Mouse (Mus musculus) hindbrain, embryonic 12.5 days (tissue): Measurements from ENCODE around the gene Nup188. TPM values are rescaled to one million over a fixed set of nuclear protein-coding genes. Genes with fewer than 3 reads are reported as not detected.

ENCODE experiments used
- ATAC-seq: fragments of 200-750 bp; cut with Nextera tagmentation; 2 replicates; pipeline ENCODE4 v1.8.0; 2017; ENCODE audit warnings: moderate TSS enrichment; ENCODE audit not compliant: low FRiP score
- H3K27ac ChIP-seq: fragments of 300-500 bp; sonication (generic); 2 replicates; pipeline ENCODE4 v1.5.1; 2016; ENCODE audit warnings: mild to moderate bottlenecking
- H3K27me3 ChIP-seq: fragments of 300-500 bp; sonication (generic); 2 replicates; pipeline ENCODE4 v1.6.1; 2016; ENCODE audit warnings: mild to moderate bottlenecking
- H3K36me3 ChIP-seq: fragments of 300-500 bp; sonication (generic); 2 replicates; pipeline ENCODE4 v1.6.1; 2016; ENCODE audit warnings: mild to moderate bottlenecking
- H3K4me1 ChIP-seq: fragments of 300-500 bp; sonication (generic); 2 replicates; pipeline ENCODE4 v1.6.1; 2016
- H3K4me2 ChIP-seq: fragments of 300-500 bp; sonication (generic); replicated peaks from 2 replicates; pipeline ENCODE4 v1.6.1; 2016; ENCODE audit warnings: mild to moderate bottlenecking
- H3K4me3 ChIP-seq: fragments of 300-500 bp; sonication (generic); 2 replicates; pipeline ENCODE4 v1.5.1; 2016; ENCODE audit warnings: mild to moderate bottlenecking
- H3K9ac ChIP-seq: fragments of 300-500 bp; sonication (generic); 2 replicates; pipeline ENCODE4 v1.6.1; 2016; ENCODE audit warnings: mild to moderate bottlenecking, moderate library complexity
- H3K9me3 ChIP-seq: fragments of 300-500 bp; sonication (generic); replicated peaks from 2 replicates; pipeline ENCODE4 v1.6.1; 2016; ENCODE audit warnings: mild to moderate bottlenecking
- WGBS: fragments of 180-500 bp; shearing (Covaris S2); methylation state at CpG from one replicate; pipeline ENCODE4 v1.1.7; 2016; 5-methylcytosine and 5-hydroxymethylcytosine counted together
- polyA plus RNA-seq: library from polyadenylated mRNA; unstranded; fragments of >200 nt; fragmentation: Nextera tagmentation; extraction: Ambion mirVana; gene quantifications from 2 replicates; pipeline ENCODE4 v1.2.1, GENCODE M21; 2016

Gene Nup188
- polyA plus RNA-seq, 1 experiment from 2014 or later = 33.9 TPM

DNA sequence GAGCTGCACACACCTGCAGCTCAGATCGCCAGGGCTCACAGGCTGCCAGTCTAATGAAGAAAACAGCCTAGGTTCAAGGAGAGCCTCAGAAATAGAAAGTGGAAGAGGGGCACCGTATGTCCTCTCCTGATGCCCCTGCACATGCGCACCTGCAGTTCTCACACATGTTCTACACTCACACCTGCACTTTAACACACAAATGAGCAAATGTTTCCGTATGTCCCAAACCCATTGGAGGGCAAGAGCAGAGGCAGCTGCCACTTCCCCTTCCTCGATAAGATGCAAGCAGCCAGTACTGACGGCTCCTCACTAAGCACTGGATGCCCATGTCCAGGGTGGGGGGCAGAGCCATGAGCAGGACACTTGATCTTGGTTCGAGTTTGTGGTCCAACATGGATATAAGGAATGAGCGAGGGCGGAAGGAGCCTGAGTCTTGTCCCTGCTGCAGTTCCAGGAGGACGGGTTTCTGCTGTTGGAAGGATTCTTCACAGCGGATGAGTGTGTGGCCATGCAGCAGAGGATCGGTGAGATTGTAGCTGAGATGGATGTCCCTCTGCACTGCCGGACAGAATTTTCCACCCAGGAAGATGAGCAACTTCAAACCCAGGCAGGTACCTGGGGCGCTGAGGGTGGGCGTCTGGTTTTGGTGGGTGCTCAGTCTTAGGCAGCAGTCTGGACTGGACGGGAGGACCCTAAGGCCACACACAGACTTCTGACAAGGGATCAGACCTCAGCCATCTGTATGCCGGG is 16.8 kb upstream of the Nup188 start:
- ATAC-seq = no peak
- Histone ChIP-seq H3K9ac (0 out of 2 replicates have a peak overlapping the region, but pooled peaks have one; percentile 8), H3K4me3 (no peak overlapping the region), H3K36me3 (peaks cover 10% of the 10 kb centered on the region), H3K9me3 (no peaks in the 10 kb centered on the region), H3K4me1 (peaks cover 25% of the 10 kb centered on the region), H3K4me2 (no peak overlapping the region), H3K27me3 (no peaks in the 10 kb centered on the region; the same call in 1 of the 2 replicates), H3K27ac (no peak overlapping the region)
- WGBS = 90% methylated on average over 17 of the region's 17 CpGs

DNA sequence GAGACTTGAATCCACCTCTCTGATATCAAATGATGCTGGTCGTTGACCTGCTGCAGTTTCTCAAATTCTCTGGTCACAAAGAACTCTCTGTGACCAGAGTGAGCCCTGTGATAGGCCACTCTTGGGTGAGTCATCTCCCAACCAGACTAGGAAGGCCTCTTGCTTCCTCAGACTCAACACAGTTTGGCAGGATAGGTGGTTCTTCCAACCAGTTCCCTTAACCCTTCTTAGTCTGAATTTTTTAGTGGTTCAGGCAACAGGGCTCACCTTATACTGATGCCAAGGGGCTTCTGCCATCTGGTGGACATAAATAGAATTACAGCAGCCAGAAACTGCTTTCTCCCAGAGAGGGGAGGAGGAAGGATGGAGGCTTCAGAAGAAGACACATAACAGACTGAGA is 16.1 kb upstream of the Nup188 start:
- 56% methylated on average over 1 of the region's 1 CpGs for WGBS

DNA sequence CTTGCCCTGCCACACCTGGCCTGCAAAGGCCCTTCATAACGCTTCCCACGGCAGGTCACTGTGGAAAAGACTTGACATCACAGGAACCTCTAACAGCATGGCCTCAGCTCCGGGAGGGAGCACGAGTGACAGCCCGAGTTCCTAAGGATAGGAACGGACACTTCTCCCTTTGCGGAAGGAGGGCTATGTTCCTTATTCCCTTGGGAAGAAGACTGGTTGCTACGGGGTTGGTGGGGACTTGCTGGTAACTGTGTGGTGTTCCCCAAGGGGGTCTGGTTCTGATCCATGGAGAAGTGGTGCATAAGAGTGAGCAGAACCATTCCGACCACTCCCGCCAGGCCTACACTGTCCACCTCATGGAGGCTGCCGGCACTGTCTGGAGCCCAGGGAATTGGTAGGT is 5.5 kb upstream of the Nup188 start, which contains the start of gene Gm28038:
TSS of gene Gm28038 (plus strand) at position 301 of the 400 bp plus-strand sequence.
- Histone ChIP-seq H3K4me1 (peaks cover 12% of the 10 kb centered on the region), H3K9me3 (no peaks in the 10 kb centered on the region), H3K27ac (no peak within 1 kb of the TSS), H3K9ac (no peak within 1 kb of the TSS), H3K27me3 (no peaks in the 10 kb centered on the region), H3K36me3 (peaks cover 5% of the 10 kb centered on the region; the same call in 1 of the 2 replicates), H3K4me2 (no peak within 1 kb of the TSS), H3K4me3 (no peak within 1 kb of the TSS)
- 90% methylated on average over 11 of the region's 11 CpGs for WGBS
- ATAC-seq = no peak

More for the DNA sequence above, 16.1 kb upstream of the Nup188 start:
- no peaks in the 10 kb centered on the region for H3K9me3 ChIP-seq
- peaks cover 3% of the 10 kb centered on the region; the same call in 1 of the 2 replicates for H3K36me3 ChIP-seq
- peaks cover 23% of the 10 kb centered on the region for H3K4me1 ChIP-seq
- ATAC-seq = 0 out of 2 replicates have a peak, but pooled peaks have one; percentile 35
- H3K27me3 ChIP-seq = no peaks in the 10 kb centered on the region; the same call in 1 of the 2 replicates
- H3K4me2 ChIP-seq = no peak overlapping the region
- H3K4me3 ChIP-seq = no peak overlapping the region
- H3K27ac ChIP-seq = no peak overlapping the region
- no peak overlapping the region for H3K9ac ChIP-seq

DNA sequence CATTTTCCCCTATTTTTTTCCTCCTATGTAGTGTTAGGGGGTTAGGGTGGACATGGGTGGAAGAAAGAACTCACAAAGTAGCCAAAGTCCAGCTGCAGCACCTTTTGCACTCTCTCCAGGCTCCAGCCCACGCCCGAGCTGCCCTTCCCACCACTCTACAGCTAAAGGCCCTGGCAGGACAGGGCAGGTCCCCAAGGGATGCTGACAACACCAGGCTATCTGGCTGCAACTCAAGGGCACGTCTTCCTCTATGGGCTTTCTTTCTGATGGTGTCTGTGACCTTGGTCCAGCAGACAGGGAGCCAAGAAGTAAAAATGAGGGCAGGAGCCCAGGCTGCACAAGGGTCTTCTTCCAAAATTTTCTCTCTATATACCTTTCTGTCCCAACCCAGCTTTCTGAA is 4.5 kb upstream of the Nup188 start:
- Histone ChIP-seq H3K9me3 (no peaks in the 10 kb centered on the region), H3K27ac (no peak overlapping the region), H3K4me1 (peaks cover 12% of the 10 kb centered on the region), H3K9ac (no peak overlapping the region), H3K27me3 (no peaks in the 10 kb centered on the region), H3K4me3 (no peak overlapping the region), H3K4me2 (no peak overlapping the region), H3K36me3 (peaks cover 5% of the 10 kb centered on the region; the same call in 1 of the 2 replicates)
- 91% methylated on average over 3 of the region's 3 CpGs for WGBS
- no peak for ATAC-seq

DNA sequence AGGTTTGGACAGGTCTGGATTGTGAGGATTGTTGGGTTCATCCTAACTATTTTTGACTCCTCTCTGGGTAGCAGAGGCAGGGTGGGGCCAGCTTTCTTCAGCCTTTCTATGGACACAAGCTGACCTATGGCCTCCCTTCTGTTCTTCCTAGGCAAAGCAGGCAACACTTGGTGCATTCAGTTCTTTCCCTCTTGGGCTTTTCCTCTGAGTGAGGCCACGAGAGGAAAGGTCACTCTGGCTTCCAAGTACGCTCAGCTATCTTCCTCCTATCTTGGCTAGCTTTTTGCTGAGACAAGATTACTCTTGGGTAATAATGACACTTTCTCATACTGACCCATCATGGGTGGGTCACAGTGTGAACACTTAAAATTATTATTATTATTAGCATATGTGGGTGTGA is 3.0 kb upstream of the Nup188 start:
- no peak for ATAC-seq
- H3K4me1 ChIP-seq = peaks cover 23% of the 10 kb centered on the region
- H3K27me3 ChIP-seq = no peaks in the 10 kb centered on the region
- WGBS = 93% methylated on average over 2 of the region's 2 CpGs
- no peaks in the 10 kb centered on the region for H3K9me3 ChIP-seq
- no peak overlapping the region for H3K27ac ChIP-seq
- no peak overlapping the region for H3K4me3 ChIP-seq
- H3K9ac ChIP-seq = no peak overlapping the region
- H3K4me2 ChIP-seq = no peak overlapping the region
- H3K36me3 ChIP-seq = peaks cover 5% of the 10 kb centered on the region; the same call in 1 of the 2 replicates

DNA sequence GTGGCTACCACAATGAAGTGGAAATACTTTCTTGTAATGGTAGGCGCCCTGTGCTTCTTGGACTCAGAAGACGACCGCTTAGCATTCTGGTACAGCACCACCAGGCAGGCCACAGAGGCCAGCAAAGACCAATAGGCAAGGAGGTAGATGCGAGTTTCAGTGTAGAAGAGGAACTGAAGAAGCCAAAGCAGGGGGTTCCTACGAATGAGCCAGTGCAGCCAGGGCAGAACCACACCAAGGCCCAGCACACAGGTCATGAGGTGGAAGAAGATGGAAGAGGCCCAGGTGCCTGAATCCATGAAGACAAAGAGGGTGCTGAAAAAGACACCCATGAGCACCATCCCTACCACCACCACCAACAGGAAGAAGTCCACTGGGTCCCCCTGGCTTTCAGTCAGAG is 1.2 kb upstream of the Nup188 start:
- peaks cover 23% of the 10 kb centered on the region for H3K4me1 ChIP-seq
- peaks cover 5% of the 10 kb centered on the region; the same call in 1 of the 2 replicates for H3K36me3 ChIP-seq
- peak overlapping the region; percentile 96 for H3K4me3 ChIP-seq
- no peak overlapping the region for H3K27ac ChIP-seq
- H3K9me3 ChIP-seq = no peaks in the 10 kb centered on the region
- 93% methylated on average over 5 of the region's 5 CpGs for WGBS
- peak overlapping the region; percentile 98 for H3K4me2 ChIP-seq
- 0 out of 2 replicates have a peak overlapping the region, but pooled peaks have one; percentile 94 for H3K9ac ChIP-seq
- ATAC-seq = no peak
- H3K27me3 ChIP-seq = no peaks in the 10 kb centered on the region

DNA sequence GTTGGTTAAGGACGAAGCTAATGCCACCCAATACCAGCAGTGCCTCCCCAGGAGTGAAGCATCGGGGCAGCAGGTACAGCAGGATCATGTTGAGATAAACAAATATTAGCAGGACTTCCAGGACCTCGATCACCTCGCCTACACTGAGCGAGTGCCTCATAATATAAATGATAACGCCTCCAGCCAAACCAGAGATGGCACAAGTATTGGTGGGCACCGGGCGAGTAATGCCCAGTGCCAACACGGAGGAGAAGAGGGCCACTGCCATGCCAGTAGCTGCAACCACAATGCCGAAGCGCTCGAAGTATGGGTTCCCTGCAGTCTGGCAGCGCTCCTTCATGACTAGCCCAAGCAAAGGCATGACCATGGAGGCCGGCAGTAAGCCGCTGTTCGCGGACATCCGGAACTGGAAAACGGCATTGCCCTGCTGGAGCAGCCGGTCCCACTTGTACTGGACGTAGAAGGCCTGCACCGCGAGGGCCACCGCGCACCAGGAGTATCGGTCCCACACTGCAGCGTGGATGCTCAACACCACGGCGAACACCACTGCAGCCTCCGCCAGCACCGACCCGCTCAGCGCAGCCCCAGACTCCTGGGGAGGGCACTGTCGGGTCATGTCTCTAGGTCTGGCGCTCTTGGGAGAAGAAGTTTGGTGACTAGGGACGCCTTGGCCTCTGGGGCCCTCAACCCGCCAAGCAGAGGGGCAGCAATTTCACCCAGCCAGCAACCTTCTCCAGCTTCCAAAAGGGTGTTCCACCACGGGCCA is 598 bp upstream of the Nup188 start:
- WGBS = 18% methylated on average over 38 of the region's 38 CpGs
- Histone ChIP-seq H3K9me3 (no peaks in the 10 kb centered on the region), H3K4me1 (peaks cover 23% of the 10 kb centered on the region), H3K9ac (peak overlapping the region; percentile 94), H3K4me2 (peak overlapping the region; percentile 98), H3K36me3 (peaks cover 5% of the 10 kb centered on the region; the same call in 1 of the 2 replicates), H3K27me3 (no peaks in the 10 kb centered on the region), H3K27ac (peak overlapping the region; percentile 73; the same call in 1 of the 2 replicates), H3K4me3 (peak overlapping the region; percentile 96)
- ATAC-seq = peak; percentile 71

DNA sequence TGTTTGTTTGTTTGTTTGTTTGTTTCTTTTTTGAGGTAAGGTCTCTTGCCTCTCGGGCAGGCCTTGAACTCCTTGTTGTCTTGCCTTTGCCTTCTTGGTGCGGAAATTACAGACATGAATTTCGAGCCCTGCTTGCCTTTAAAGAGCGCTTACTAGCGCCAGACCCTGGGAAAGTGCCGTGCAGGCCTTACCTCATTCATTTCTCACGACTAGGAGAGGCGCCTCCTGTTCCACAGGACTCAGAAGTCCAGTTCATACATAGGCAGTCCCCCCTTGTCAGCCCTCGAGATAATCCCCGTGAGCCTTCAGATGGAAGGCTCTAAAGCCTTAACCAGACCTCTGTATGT is 803 bp downstream of the Nup188 start:
- no peaks in the 10 kb centered on the region for H3K27me3 ChIP-seq
- H3K9me3 ChIP-seq = no peaks in the 10 kb centered on the region
- H3K4me3 ChIP-seq = peak overlapping the region; percentile 96
- peaks cover 5% of the 10 kb centered on the region; the same call in 1 of the 2 replicates for H3K36me3 ChIP-seq
- H3K9ac ChIP-seq = peak overlapping the region; percentile 94
- peak overlapping the region; percentile 73 for H3K27ac ChIP-seq
- no peak for ATAC-seq
- WGBS = 1% methylated on average over 10 of the region's 10 CpGs
- peaks cover 23% of the 10 kb centered on the region for H3K4me1 ChIP-seq
- peak overlapping the region; percentile 98 for H3K4me2 ChIP-seq

DNA sequence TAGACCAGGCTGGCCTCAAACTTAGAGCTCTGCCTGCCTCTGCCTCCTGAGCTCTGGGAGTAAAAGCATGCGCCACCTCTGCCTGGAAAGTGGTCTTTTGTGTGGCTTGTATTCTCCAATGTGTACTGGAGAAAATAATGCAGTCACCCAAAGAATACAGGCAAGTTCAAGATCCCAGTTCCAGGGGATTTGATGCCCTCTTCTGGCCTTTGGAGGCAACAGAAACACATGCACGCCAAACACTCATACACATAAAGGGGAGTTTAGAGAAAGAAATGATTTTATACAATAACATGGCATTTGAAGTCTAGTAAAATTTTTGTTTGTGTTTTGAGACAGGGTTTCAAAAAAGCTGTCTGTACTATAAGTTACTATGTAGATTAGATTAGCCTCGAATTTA is 13.3 kb downstream of the Nup188 start:
- Histone ChIP-seq H3K9ac (no peak overlapping the region), H3K36me3 (peaks cover 73% of the 10 kb centered on the region), H3K4me2 (no peak overlapping the region), H3K4me3 (no peak overlapping the region), H3K27me3 (no peaks in the 10 kb centered on the region), H3K9me3 (no peaks in the 10 kb centered on the region), H3K4me1 (no peaks in the 10 kb centered on the region), H3K27ac (no peak overlapping the region)
- WGBS = 81% methylated on average over 3 of the region's 3 CpGs
- ATAC-seq = no peak

DNA sequence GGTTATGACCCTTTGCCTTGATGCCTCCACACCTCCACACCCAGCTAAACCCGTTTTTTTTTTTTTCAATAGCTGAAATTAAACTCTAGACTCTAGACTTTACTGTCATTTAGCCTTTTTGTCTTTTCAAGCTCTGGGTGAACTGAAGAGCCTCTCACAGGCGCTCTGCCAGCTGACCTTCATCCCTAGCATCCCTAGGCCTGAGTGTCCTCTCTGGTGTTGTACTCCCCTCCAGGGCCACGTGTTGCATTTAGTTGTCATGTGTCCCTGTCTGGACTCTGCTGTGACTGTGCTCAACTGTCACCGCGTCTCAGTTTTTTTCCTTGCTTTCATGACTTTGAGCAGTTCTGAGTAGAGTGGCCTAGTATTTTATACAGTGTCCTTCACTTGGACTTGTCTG is 13.8 kb downstream of the Nup188 start:
- Histone ChIP-seq H3K9me3 (no peaks in the 10 kb centered on the region), H3K4me1 (no peaks in the 10 kb centered on the region), H3K36me3 (peaks cover 77% of the 10 kb centered on the region), H3K4me3 (no peak overlapping the region), H3K9ac (no peak overlapping the region), H3K27ac (no peak overlapping the region), H3K4me2 (no peak overlapping the region), H3K27me3 (no peaks in the 10 kb centered on the region)
- 92% methylated on average over 5 of the region's 5 CpGs for WGBS
- no peak for ATAC-seq

DNA sequence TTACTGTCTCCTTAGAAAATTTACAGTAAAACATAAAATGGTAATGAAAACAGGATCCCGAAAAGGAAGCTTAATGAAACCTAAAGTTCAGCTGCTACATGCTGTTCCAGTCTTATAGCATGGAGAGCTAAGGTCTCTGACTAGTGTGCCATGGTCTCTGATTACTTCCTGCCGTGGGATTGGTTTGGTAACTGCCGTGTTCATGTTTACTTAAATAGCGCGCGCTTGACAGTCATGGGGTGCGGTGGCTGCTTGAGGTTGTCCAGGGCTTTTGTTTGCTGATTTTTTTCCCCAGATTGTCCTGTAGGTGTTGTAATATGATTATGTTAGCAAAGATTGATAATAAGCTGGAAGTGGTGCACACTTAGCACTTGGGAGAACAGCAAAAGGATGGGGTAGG is 19.9 kb downstream of the Nup188 start:
- H3K9me3 ChIP-seq = no peaks in the 10 kb centered on the region
- H3K27ac ChIP-seq = no peak overlapping the region
- no peaks in the 10 kb centered on the region for H3K4me1 ChIP-seq
- no peak overlapping the region for H3K4me3 ChIP-seq
- ATAC-seq = no peak
- WGBS = 96% methylated on average over 7 of the region's 7 CpGs
- H3K36me3 ChIP-seq = peaks cover 92% of the 10 kb centered on the region
- no peak overlapping the region for H3K9ac ChIP-seq
- no peaks in the 10 kb centered on the region for H3K27me3 ChIP-seq
- H3K4me2 ChIP-seq = no peak overlapping the region

DNA sequence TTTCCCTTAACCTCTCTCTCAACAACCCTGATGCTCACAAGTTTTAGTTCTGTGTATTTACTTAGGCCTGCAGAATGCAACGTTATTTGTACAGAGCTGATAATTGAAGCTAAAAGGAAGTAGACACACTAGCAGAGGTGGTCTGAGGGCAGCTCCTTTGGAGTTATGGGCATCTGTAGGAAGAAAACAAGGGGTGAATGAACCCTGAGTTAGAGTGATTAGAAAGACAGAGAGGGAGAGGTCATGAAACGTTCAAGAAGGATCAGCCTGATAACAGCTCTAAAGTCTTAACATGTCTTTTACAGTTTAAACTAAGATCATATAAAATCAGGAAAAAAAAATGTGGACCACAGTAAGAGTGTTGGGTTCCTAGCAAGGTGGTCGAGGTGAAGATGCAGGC is 23.2 kb downstream of the Nup188 start:
- H3K9ac ChIP-seq = no peak overlapping the region
- no peak overlapping the region for H3K4me3 ChIP-seq
- no peak overlapping the region for H3K4me2 ChIP-seq
- WGBS = 87% methylated on average over 3 of the region's 3 CpGs
- H3K27me3 ChIP-seq = no peaks in the 10 kb centered on the region
- H3K36me3 ChIP-seq = peaks cover 94% of the 10 kb centered on the region
- no peak for ATAC-seq
- H3K27ac ChIP-seq = no peak overlapping the region
- no peaks in the 10 kb centered on the region for H3K9me3 ChIP-seq
- no peaks in the 10 kb centered on the region for H3K4me1 ChIP-seq
